ENCODE assay signal across 8 mouse cellular contexts in the genomic region with DNA sequence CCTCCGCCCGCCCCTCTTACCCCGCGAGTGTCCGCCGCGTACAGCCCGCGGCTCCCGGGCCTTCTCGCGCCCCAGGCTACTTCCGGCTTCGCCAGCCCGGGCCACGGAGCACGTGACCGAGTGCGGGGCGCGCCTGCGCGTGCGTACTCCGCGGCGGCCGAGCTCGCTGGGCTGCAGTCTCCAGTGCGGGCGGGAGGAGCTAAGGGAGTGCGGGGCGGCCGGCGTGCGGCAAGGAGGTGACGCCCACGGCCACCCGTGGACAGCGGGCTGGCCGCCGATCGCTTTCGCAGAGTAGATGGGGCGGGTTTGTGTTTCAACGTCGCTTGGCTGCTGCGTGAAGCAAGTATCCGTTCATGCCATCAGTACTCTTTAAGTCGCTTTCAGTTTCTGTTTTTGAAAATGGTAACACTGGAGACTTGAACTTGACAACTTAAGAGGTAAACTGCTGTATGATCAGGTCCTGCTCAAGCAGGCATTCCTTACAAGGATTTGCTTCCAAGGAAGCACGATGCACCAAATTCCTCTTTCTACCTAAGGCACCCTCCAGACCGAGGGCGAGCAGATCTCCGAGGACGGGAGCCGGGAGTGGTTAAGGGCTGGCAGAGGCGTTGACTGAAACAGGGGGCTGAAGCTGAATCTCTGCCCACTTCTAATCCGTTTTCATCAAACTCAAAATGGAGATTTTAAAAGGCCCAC. TPM values are rescaled to one million over a fixed set of nuclear protein-coding genes. Genes with fewer than 3 reads are reported as not detected.
A peak's percentile ranks its signal among the peaks of the same experiment; 100 is the strongest.
DNase-seq lines count a peak whose midpoint lies in the region; ATAC-seq and TF ChIP-seq lines count a peak whose summit lies in the region.

Gene Tbk1, minus strand, starts transcription at position 113 of the 696 bp plus-strand sequence.

- peak within 1 kb of the TSS; percentile 7; the same call in 1 of the 2 replicates for H3K27ac ChIP-seq in forebrain, embryonic 11.5 days (ENCODE audit: low read depth, low read length)
- H3K27ac ChIP-seq in heart, embryonic 16.5 days (ENCODE audit: low read length) = peak within 1 kb of the TSS; percentile 84
- H3K27ac ChIP-seq in liver, embryonic 16.5 days (ENCODE audit: low read length) = peak within 1 kb of the TSS; percentile 83
- H3K27ac ChIP-seq in neural tube, embryonic 13.5 days (replicated peaks) = peak within 1 kb of the TSS; percentile 66
- peak within 1 kb of the TSS; percentile 80 for H3K27ac ChIP-seq in testis, adult 2 months (ENCODE audit: control insufficient read depth, insufficient read depth, low read depth, low read length)

- no peaks in the 10 kb centered on the region for H3K27me3 ChIP-seq in forebrain, embryonic 11.5 days (ENCODE audit: control insufficient read depth, insufficient read depth, low read length)
- no peaks in the 10 kb centered on the region for H3K27me3 ChIP-seq in heart, embryonic 16.5 days (ENCODE audit: control insufficient read depth, insufficient read depth, low read length)
- no peaks in the 10 kb centered on the region for H3K27me3 ChIP-seq in liver, embryonic 16.5 days (ENCODE audit: control insufficient read depth, insufficient read depth, low read depth, low read length)
- H3K27me3 ChIP-seq in neural tube, embryonic 13.5 days = no peaks in the 10 kb centered on the region
- no peaks in the 10 kb centered on the region for H3K27me3 ChIP-seq in testis, adult 2 months (ENCODE audit: control insufficient read depth, insufficient read depth, low read length)

- H3K4me3 ChIP-seq in forebrain, embryonic 11.5 days (ENCODE audit: low read depth, low read length) = peak within 1 kb of the TSS; percentile 62
- peak within 1 kb of the TSS; percentile 95 for H3K4me3 ChIP-seq in heart, embryonic 16.5 days (ENCODE audit: low read length)
- H3K4me3 ChIP-seq in liver, embryonic 16.5 days (ENCODE audit: low read depth, low read length) = peak within 1 kb of the TSS; percentile 89
- peak within 1 kb of the TSS; percentile 86 for H3K4me3 ChIP-seq in neural tube, embryonic 13.5 days
- H3K4me3 ChIP-seq in testis, adult 2 months (ENCODE audit: control insufficient read depth, low read depth, low read length) = peak within 1 kb of the TSS; percentile 93

- under 1% methylated on average over 58 of the region's 58 CpGs for WGBS in forebrain, embryonic 11.5 days
- WGBS in heart, embryonic 16.5 days = under 1% methylated on average over 57 of the region's 58 CpGs
- under 1% methylated on average over 48 of the region's 58 CpGs for WGBS in liver, embryonic 16.5 days (ENCODE audit: insufficient replicate concordance)
- under 1% methylated on average over 48 of the region's 58 CpGs for WGBS in neural tube, embryonic 13.5 days

- no peaks in the 10 kb centered on the region for H3K9me3 ChIP-seq in forebrain, embryonic 11.5 days (ENCODE audit: control insufficient read depth, low read length)
- H3K9me3 ChIP-seq in heart, embryonic 16.5 days (replicated peaks; ENCODE audit: control insufficient read depth, low read length) = no peaks in the 10 kb centered on the region
- H3K9me3 ChIP-seq in liver, embryonic 16.5 days (replicated peaks; ENCODE audit: control insufficient read depth, low read length) = no peaks in the 10 kb centered on the region
- no peaks in the 10 kb centered on the region for H3K9me3 ChIP-seq in neural tube, embryonic 13.5 days

- H3K9ac ChIP-seq in forebrain, embryonic 11.5 days (ENCODE audit: low read length) = peak within 1 kb of the TSS; percentile 66
- H3K9ac ChIP-seq in heart, embryonic 16.5 days (ENCODE audit: low read length) = peak within 1 kb of the TSS; percentile 90
- peak within 1 kb of the TSS; percentile 83 for H3K9ac ChIP-seq in liver, embryonic 16.5 days (ENCODE audit: low read depth, low read length)
- peak within 1 kb of the TSS; percentile 94 for H3K9ac ChIP-seq in neural tube, embryonic 13.5 days

- DNase-seq in CD8-positive naive resting alpha-beta T cell, adult 2 months (ENCODE audit: low read depth in 2 of 2, low spot score in 2 of 2) = peak; percentile 85 to 87
- peak; percentile 78 for DNase-seq in c-Kit-positive CD71-negative TER-119-negative erythroid progenitor cells, embryonic 14.5 days (ENCODE audit: low read depth)
- peak; percentile 96 for DNase-seq in forebrain, embryonic 11.5 days (ENCODE audit: low spot score)
- peak; percentile 93 to 97 for DNase-seq in kidney, postnatal 4 days

- H3K36me3 ChIP-seq in forebrain, embryonic 11.5 days (ENCODE audit: control insufficient read depth, insufficient read depth, low read length) = peaks cover 10% of the 10 kb centered on the region
- peaks cover 24% of the 10 kb centered on the region for H3K36me3 ChIP-seq in heart, embryonic 16.5 days (ENCODE audit: control insufficient read depth, insufficient read depth)
- H3K36me3 ChIP-seq in liver, embryonic 16.5 days (ENCODE audit: control insufficient read depth, insufficient read depth) = peaks cover 24% of the 10 kb centered on the region
- peaks cover 43% of the 10 kb centered on the region for H3K36me3 ChIP-seq in neural tube, embryonic 13.5 days
- H3K36me3 ChIP-seq in testis, adult 2 months (ENCODE audit: control insufficient read depth, insufficient read depth, low read length) = no peaks in the 10 kb centered on the region; the same call in 1 of the 2 replicates

- H3K4me2 ChIP-seq in forebrain, embryonic 11.5 days (ENCODE audit: low read depth, low read length, severe bottlenecking) = peak within 1 kb of the TSS; percentile 66
- H3K4me2 ChIP-seq in heart, embryonic 16.5 days (ENCODE audit: low read depth, low read length) = peak within 1 kb of the TSS; percentile 67
- H3K4me2 ChIP-seq in liver, embryonic 16.5 days (ENCODE audit: low read depth, low read length) = peak within 1 kb of the TSS; percentile 77
- H3K4me2 ChIP-seq in neural tube, embryonic 13.5 days = peak within 1 kb of the TSS; percentile 86

- H3K4me1 ChIP-seq in forebrain, embryonic 11.5 days (replicated peaks; ENCODE audit: control insufficient read depth, insufficient read depth, low read length) = no peaks in the 10 kb centered on the region; the same call in 1 of the 2 replicates
- peaks cover 8% of the 10 kb centered on the region for H3K4me1 ChIP-seq in heart, embryonic 16.5 days (ENCODE audit: control insufficient read depth, insufficient read depth, low read length)
- peaks cover 15% of the 10 kb centered on the region for H3K4me1 ChIP-seq in liver, embryonic 16.5 days (ENCODE audit: control insufficient read depth, low read depth, low read length)
- peaks cover 17% of the 10 kb centered on the region for H3K4me1 ChIP-seq in neural tube, embryonic 13.5 days (replicated peaks)
- H3K4me1 ChIP-seq in testis, adult 2 months (ENCODE audit: control insufficient read depth, insufficient read depth, low read length) = peaks cover 2% of the 10 kb centered on the region; the same call in 1 of the 2 replicates

- peak; percentile 99 for ATAC-seq in forebrain, embryonic 11.5 days (replicated peaks; ENCODE audit: low FRiP score)
- peak; percentile 99 for ATAC-seq in heart, embryonic 16.5 days (replicated peaks; ENCODE audit: extremely low read depth, insufficient read depth, low FRiP score)
- ATAC-seq in liver, embryonic 16.5 days (ENCODE audit: low read depth) = peak; percentile 98
- ATAC-seq in neural tube, embryonic 13.5 days (ENCODE audit: low read depth) = peak; percentile 98

- TF ChIP-seq POLR2A in testis, adult 2 months (IDR thresholded peaks at IDR 0.05; ENCODE audit: control insufficient read depth, low read depth, low read length) = peak; percentile 73

- no peak for TF ChIP-seq CTCF in testis, adult 2 months (IDR thresholded peaks at IDR 0.05; ENCODE audit: control insufficient read depth, insufficient read depth, insufficient replicate concordance, low read depth, low read length)

RNA-seq across cellular contexts. Expression of gene Tbk1, which starts in this region (rescaled TPM):
- 36.2 and 38.2 TPM in 2 replicates for polyA plus RNA-seq in forebrain, embryonic 11.5 days (2014; fragmentation: Nextera tagmentation; extraction: Ambion mirVana)
- 22.8 and 27.9 TPM in 2 replicates for polyA plus RNA-seq in heart, embryonic 16.5 days (2015; fragmentation: Nextera tagmentation; extraction: Ambion mirVana)
- polyA plus RNA-seq in liver, embryonic 16.5 days (2015; fragmentation: Nextera tagmentation; extraction: Ambion mirVana) = 19.8 and 20.5 TPM in 2 replicates
- polyA plus RNA-seq in neural tube, embryonic 13.5 days (2015; fragmentation: Nextera tagmentation; extraction: Ambion mirVana) = 28.9 and 36.3 TPM in 2 replicates
- 6.0 and 7.0 TPM in 2 replicates for polyA plus RNA-seq in testis, adult 2 months (2012; rRNA removed)

Comparison
In these comparisons a context has a peak if more than half of its experiments do, and no peak if none do; other contexts are left out.
1. Peak in every context shown above with its lines: DNase-seq, ATAC-seq, H3K4me3 ChIP-seq and H3K27ac ChIP-seq.
2. H3K27ac ChIP-seq: peak in every context shown above with its lines; median percentile 84 in heart, embryonic 16.5 days; 83 in liver, embryonic 16.5 days; 80 in testis, adult 2 months; 66 in neural tube, embryonic 13.5 days; 7 in forebrain, embryonic 11.5 days.